Mouse (Mus musculus) thymus, adult 2 months (tissue): ENCODE results near the gene Upk3bl. TPM values are rescaled to one million over a fixed set of nuclear protein-coding genes. Genes with fewer than 3 reads are reported as not detected.

ENCODE experiments used
- DNase-seq: peaks from one replicate; pipeline ENCODE4 v3.0.0; 2021
- H3K27ac ChIP-seq: fragments of 200-500 bp; 2 replicates; pipeline ENCODE4 v1.5.1; 2012; ENCODE audit warnings: low read length, control low read depth; ENCODE audit not compliant: control insufficient read depth, insufficient read depth
- H3K27me3 ChIP-seq: fragments of 200-500 bp; 2 replicates; pipeline ENCODE4 v1.6.1; 2012; ENCODE audit warnings: mild to moderate bottlenecking, low read length, moderate library complexity, mixed read lengths; ENCODE audit not compliant: control insufficient read depth, insufficient read depth
- H3K36me3 ChIP-seq: fragments of 200-500 bp; 2 replicates; pipeline ENCODE4 v1.6.1; 2012; ENCODE audit warnings: mild to moderate bottlenecking, low read length, moderate library complexity; ENCODE audit not compliant: control insufficient read depth, insufficient read depth
- H3K4me1 ChIP-seq: fragments of 200-500 bp; replicated peaks from 2 replicates; pipeline ENCODE4 v1.6.1; 2012; ENCODE audit warnings: low read length; ENCODE audit not compliant: control insufficient read depth, insufficient read depth
- H3K4me3 ChIP-seq: fragments of 200-500 bp; 2 replicates; pipeline ENCODE4 v1.5.1; 2012; ENCODE audit warnings: mild to moderate bottlenecking, low read length, control low read depth, moderate library complexity; ENCODE audit not compliant: control insufficient read depth, insufficient read depth
- CTCF ChIP-seq: fragments of 200-500 bp; IDR thresholded peaks from 2 replicates; pipeline ENCODE4 v1.5.1; 2012; ENCODE audit warnings: mild to moderate bottlenecking, control low read depth, low read length, moderate library complexity, borderline replicate concordance; ENCODE audit not compliant: control insufficient read depth, poor library complexity, insufficient read depth; ENCODE audit errors: extremely low read depth
- POLR2A ChIP-seq: fragments of 200-500 bp; IDR thresholded peaks from 2 replicates; pipeline ENCODE4 v1.6.1; 2012; ENCODE audit warnings: mild to moderate bottlenecking, low read length, control low read depth, moderate library complexity; ENCODE audit not compliant: control insufficient read depth, poor library complexity, insufficient read depth; ENCODE audit errors: extremely low read depth
- WGBS: fragments of 180-500 bp; shearing (Covaris S2); methylation state at CpG from one replicate; pipeline ENCODE4 v1.1.7; 2018; 5-methylcytosine and 5-hydroxymethylcytosine counted together
- polyA plus RNA-seq: library from polyadenylated mRNA; depleted of rRNA; stranded (reverse); fragments of >200 nt; gene quantifications from 2 replicates; pipeline ENCODE4 v1.2.3, GENCODE M21; 2012

Upk3bl gene
- polyA plus RNA-seq, 1 experiment: 1.3 TPM

DNA sequence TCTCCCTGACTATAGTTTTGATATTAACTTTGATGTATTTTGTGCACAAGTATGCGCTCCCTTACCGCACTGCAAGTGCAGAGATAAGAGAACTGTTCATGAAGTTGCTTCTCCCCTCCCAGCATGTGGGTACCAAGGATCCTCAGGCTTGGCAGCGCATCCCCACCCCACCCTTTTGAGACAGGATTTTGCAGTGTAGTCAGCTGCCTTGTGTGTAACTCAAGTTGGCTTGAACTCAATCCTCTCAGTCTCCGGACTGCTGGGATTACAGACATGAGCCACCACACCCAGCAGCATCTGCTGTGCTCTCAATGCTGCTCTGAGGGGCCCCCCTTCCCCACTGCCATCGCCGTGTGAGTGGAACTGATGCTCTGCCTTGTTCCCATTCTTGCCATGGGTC lies 37.0 kb upstream of the Upk3bl start:
- TF ChIP-seq CTCF: no peak
- TF ChIP-seq POLR2A: no peak
- Histone ChIP-seq H3K36me3 (peaks cover 3% of the 10 kb centered on the region), H3K27ac (no peak overlapping the region), H3K4me1 (peaks cover 25% of the 10 kb centered on the region), H3K4me3 (no peak overlapping the region), H3K27me3 (no peaks in the 10 kb centered on the region)
- no peak for DNase-seq
- whole genome bisulfite sequencing: 94% methylated on average over 6 of the region's 6 CpGs

DNA sequence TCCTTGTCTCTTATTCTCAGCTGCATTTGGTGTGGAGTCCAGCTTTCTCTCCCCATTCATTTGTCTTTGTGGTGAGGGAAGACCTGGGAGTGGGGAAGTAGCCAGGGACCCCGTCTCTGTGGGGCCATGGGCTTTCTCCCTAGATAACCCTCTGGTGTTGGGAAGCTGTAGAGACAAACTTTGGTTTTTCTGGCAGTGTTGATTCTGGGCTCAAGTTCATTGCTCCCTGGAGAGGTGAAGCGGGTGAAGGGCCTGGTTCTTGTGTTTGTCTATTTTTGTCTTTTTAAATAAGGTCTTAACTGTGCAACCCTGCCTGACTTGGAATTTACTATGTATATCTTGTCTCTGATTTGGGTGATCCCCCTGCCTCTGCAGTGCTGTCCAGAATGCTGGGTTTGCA lies 35.6 kb upstream of the Upk3bl start:
- 95% methylated on average over 2 of the region's 2 CpGs for WGBS
- DNase-seq: no peak
- Histone ChIP-seq H3K27ac (no peak overlapping the region), H3K27me3 (no peaks in the 10 kb centered on the region), H3K4me1 (peaks cover 18% of the 10 kb centered on the region), H3K36me3 (no peaks in the 10 kb centered on the region), H3K4me3 (no peak overlapping the region)
- no peak for TF ChIP-seq POLR2A
- TF ChIP-seq CTCF: no peak

DNA sequence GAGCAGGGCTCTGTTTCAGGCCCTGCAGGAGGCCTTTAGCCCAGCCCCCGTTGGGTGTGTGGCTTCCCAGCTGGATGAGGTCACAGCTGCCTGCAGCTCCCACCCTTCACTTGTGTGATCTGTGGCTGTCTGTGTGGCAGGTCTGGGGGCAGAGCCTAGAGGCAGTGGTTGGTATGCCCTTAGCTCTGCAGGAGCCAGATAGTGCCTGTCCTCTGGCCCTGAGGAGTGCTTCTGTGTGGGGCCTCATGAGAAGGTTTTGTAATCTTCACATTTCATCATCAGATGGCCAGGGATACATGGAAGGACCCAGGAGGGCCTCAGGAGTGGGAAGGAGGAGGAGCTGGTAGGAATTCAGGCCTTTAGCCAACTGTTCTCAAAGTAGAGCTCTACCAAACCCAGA lies 34.4 kb upstream of the Upk3bl start:
- TF ChIP-seq CTCF: no peak
- TF ChIP-seq POLR2A: no peak
- no peak overlapping the region for H3K4me3 ChIP-seq
- H3K4me1 ChIP-seq: peaks cover 7% of the 10 kb centered on the region; the same call in 1 of the 2 replicates
- H3K36me3 ChIP-seq: no peaks in the 10 kb centered on the region
- WGBS: 14% methylated on average over 1 of the region's 1 CpGs
- no peak overlapping the region for H3K27ac ChIP-seq
- DNase-seq: no peak
- H3K27me3 ChIP-seq: no peaks in the 10 kb centered on the region

DNA sequence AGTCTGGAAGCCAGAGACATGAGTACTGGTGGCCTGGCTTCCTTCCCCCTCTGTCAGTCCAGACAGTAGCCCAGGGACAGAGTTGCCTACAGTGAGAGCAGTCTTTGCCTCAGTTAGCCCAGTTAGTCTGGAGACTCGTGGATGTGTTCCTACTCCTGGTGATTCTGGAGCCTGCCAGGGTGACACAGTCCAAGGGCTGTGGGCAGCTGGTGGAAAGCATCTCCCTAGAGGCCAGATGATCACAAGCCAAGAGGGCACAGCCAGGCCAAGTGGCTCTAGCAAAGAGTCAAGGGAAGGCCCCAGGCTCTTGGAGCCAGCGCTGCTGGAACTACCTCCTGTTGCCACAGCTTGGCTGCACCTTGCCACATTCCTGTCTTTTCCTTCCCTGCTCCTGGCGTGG lies 28.6 kb upstream of the Upk3bl start:
- H3K36me3 ChIP-seq: peaks cover 17% of the 10 kb centered on the region
- no peaks in the 10 kb centered on the region for H3K27me3 ChIP-seq
- H3K27ac ChIP-seq: no peak overlapping the region
- H3K4me1 ChIP-seq: no peaks in the 10 kb centered on the region
- 94% methylated on average over 3 of the region's 3 CpGs for WGBS
- H3K4me3 ChIP-seq: no peak overlapping the region
- TF ChIP-seq POLR2A: no peak
- TF ChIP-seq CTCF: no peak
- DNase-seq: no peak

DNA sequence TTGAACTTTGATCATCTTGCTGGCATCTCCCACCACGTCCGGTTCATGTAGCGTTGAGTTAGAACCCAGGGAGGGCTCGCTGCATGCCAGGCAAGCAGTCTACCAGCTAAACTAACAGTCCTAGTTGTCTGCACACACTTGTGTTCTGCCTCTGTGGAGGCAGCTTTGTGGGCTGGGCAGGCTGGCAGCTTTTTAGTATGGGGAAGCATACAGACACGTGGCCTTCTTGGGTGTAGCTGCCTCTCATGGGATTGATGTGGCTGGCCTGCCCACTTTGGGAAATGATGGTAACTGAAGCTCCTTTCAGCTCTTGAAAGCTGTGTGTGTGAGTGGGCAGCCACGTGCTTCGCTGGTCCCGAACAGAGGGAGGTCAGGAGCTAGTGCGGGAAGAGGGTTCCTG lies 27.4 kb upstream of the Upk3bl start:
- H3K27me3 ChIP-seq: no peaks in the 10 kb centered on the region
- no peak overlapping the region for H3K4me3 ChIP-seq
- TF ChIP-seq CTCF (no peak), POLR2A (no peak)
- peaks cover 28% of the 10 kb centered on the region for H3K36me3 ChIP-seq
- H3K27ac ChIP-seq: no peak overlapping the region
- no peaks in the 10 kb centered on the region for H3K4me1 ChIP-seq
- no peak for DNase-seq
- 67% methylated on average over 9 of the region's 9 CpGs for WGBS

DNA sequence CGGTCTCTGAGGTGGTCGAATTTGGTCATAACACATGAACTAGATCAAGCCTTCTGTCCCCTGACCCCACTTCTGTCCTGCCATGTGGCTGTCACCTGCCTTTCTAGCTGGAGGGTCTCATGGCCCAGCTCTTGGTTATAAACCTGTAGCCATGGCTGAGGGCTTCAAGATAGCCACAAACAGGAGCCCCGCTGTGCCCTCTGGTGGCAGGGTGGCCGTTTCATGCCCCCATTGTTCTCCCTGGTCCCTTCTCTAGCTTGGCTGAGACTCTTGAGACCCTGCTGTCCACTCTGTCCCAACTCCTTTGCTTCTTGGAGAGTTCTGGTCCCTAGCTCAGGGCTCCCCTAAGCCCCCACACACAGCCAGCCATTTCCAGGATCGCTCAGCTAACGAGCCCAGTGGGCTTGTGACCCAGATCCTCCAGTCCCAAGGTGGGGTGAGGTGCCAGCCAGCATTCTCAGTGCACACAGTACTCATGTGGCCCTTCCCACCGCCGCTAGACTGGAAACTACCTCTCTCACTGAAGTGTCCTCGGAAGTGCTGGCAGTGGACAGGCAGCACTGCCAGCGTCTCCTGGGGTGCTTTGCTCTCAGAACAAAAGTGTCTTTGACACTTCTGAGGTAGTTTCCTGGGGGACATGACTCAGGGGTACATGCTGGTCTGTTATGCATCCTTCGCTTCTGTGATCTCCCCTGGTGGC lies 26.5 kb upstream of the Upk3bl start:
- WGBS: 93% methylated on average over 11 of the region's 11 CpGs
- no peaks in the 10 kb centered on the region for H3K27me3 ChIP-seq
- no peak overlapping the region for H3K4me3 ChIP-seq
- no peaks in the 10 kb centered on the region for H3K4me1 ChIP-seq
- no peak overlapping the region for H3K27ac ChIP-seq
- no peak for DNase-seq
- TF ChIP-seq POLR2A: no peak
- no peak for TF ChIP-seq CTCF
- H3K36me3 ChIP-seq: peaks cover 31% of the 10 kb centered on the region

DNA sequence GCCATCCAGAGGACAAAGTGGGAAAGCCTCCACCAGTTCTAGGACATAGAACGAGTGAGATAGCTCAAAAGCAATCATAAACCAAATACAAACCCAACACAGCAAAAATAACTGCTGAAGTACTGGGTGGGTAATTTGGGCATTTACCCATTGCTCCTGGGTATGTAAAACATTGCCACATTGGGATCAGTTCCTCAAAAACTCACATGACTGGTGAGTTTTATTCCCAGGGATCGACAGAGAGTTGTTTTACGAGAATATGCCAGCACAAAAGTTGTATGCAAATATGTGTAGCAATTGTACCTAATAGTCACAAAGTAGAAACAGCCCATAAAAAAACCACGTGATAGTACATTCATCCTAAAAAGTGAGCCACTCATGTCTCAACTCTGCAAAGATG lies 19.4 kb upstream of the Upk3bl start:
- Histone ChIP-seq H3K4me3 (no peak overlapping the region), H3K36me3 (peaks cover 21% of the 10 kb centered on the region), H3K4me1 (no peaks in the 10 kb centered on the region), H3K27me3 (no peaks in the 10 kb centered on the region), H3K27ac (no peak overlapping the region)
- TF ChIP-seq POLR2A (no peak), CTCF (no peak)
- 71% methylated on average over 4 of the region's 4 CpGs for WGBS
- no peak for DNase-seq
